Mouse (Mus musculus) embryonic facial prominence, embryonic 10.5 days (tissue): ENCODE measurements at regions not wholly inside any gene's neighbourhood (a gene's known extent, or its start where the extent isn't known, plus 50 kb on each side); places are given as distances from the start of the nearest gene placed in this dataset.

ENCODE experiments used
- DNase-seq: peaks from one replicate; pipeline ENCODE4 v3.0.0-alpha.2; 2017; ENCODE audit warnings: low spot score
- H3K27ac ChIP-seq: fragments of 300-500 bp; sonication (generic); replicated peaks from 2 replicates; pipeline ENCODE4 v1.5.1; 2016; ENCODE audit warnings: mild to moderate bottlenecking
- H3K27me3 ChIP-seq: fragments of 300-500 bp; sonication (generic); replicated peaks from 2 replicates; pipeline ENCODE4 v1.6.1; 2016; ENCODE audit warnings: low read depth, mild to moderate bottlenecking; ENCODE audit not compliant: poor library complexity, severe bottlenecking
- H3K36me3 ChIP-seq: fragments of 300-500 bp; sonication (generic); replicated peaks from 2 replicates; pipeline ENCODE4 v1.6.1; 2016; ENCODE audit warnings: mild to moderate bottlenecking, moderate library complexity
- H3K4me1 ChIP-seq: fragments of 300-500 bp; sonication (generic); 2 replicates; pipeline ENCODE4 v1.6.1; 2016
- H3K4me3 ChIP-seq: fragments of 300-500 bp; sonication (generic); 2 replicates; pipeline ENCODE4 v1.5.1; 2016; ENCODE audit warnings: mild to moderate bottlenecking, moderate library complexity
- H3K9me3 ChIP-seq: fragments of 300-500 bp; sonication (generic); 2 replicates; pipeline ENCODE4 v1.6.1; 2016; ENCODE audit warnings: mild to moderate bottlenecking
- WGBS: fragments of 180-500 bp; shearing (Covaris S2); methylation state at CpG from one replicate; pipeline ENCODE4 v1.1.7; 2016; 5-methylcytosine and 5-hydroxymethylcytosine counted together

DNA sequence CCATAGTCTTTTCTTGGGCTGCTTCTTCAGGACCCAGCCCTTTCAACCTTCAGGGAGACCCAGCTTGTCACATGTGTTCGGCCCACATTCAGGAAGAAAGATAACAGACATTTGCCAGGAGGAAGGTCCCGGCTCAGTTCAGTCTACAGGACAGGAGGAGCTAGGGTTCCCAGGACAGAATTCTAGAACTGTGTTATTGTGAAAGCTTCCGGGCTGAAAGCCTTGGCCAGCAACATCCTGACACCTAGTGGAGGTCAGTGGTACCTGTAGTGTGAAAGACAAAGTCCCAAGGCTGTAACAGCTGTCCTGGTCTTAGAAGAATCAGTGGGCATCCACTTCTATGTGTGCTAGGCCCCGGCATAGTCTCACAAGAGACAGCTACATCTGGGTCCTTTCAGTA is 463.1 kb downstream of the Prdm13 start:
- no peak overlapping the region for H3K4me3 ChIP-seq
- H3K27me3 ChIP-seq: no peaks in the 10 kb centered on the region
- no peaks in the 10 kb centered on the region for H3K9me3 ChIP-seq
- no peak overlapping the region for H3K27ac ChIP-seq
- no peaks in the 10 kb centered on the region for H3K4me1 ChIP-seq
- WGBS: 49% methylated on average over 4 of the region's 4 CpGs
- peak; percentile 50 for DNase-seq
- no peaks in the 10 kb centered on the region for H3K36me3 ChIP-seq

DNA sequence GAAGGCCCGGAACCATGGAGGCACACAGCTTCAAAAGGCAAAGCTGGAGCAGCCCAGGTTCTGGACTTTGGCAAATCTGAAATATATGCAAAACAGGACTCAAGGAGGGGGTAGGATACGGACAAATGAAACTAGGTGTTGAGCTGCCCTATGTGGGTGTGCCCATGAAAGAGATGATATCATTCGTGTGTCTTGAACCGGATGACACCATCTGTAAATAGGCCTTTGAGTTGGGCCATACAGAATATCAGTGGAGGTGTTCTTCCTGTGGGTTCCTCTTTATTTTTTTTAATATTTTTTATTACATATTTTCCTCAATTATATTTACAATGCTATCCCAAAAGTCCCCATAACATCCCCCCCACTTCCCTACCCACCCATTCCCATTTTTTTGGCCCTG is 478.1 kb downstream of the Prdm13 start:
- H3K36me3 ChIP-seq: no peaks in the 10 kb centered on the region
- H3K27ac ChIP-seq: no peak overlapping the region
- 95% methylated on average over 4 of the region's 4 CpGs for WGBS
- no peak overlapping the region for H3K4me3 ChIP-seq
- no peaks in the 10 kb centered on the region for H3K27me3 ChIP-seq
- no peaks in the 10 kb centered on the region for H3K4me1 ChIP-seq
- H3K9me3 ChIP-seq: no peaks in the 10 kb centered on the region
- DNase-seq: no peak

DNA sequence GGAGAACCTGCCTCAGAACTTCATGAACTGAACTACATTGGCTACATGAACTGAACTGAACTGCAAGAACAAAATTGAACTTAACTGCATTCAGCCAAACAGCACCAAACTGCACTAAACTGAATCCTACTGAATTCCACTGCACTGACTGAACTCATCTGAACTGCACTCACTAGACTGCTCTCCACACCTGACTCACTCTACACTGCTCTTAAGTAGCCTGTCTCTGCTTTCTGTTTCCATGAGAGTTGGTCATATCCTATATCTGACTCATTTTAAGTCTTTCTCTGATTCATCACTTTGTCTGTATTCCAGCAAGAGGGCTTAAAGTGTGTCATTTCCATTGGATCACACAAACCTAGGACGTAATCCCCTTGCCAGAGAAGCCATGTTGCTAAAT is 490.1 kb downstream of the Prdm13 start:
- no peak overlapping the region for H3K27ac ChIP-seq
- no peaks in the 10 kb centered on the region for H3K27me3 ChIP-seq
- 90% methylated on average over 1 of the region's 1 CpGs for WGBS
- H3K9me3 ChIP-seq: no peaks in the 10 kb centered on the region
- no peaks in the 10 kb centered on the region for H3K4me1 ChIP-seq
- H3K36me3 ChIP-seq: no peaks in the 10 kb centered on the region
- no peak for DNase-seq
- H3K4me3 ChIP-seq: no peak overlapping the region

DNA sequence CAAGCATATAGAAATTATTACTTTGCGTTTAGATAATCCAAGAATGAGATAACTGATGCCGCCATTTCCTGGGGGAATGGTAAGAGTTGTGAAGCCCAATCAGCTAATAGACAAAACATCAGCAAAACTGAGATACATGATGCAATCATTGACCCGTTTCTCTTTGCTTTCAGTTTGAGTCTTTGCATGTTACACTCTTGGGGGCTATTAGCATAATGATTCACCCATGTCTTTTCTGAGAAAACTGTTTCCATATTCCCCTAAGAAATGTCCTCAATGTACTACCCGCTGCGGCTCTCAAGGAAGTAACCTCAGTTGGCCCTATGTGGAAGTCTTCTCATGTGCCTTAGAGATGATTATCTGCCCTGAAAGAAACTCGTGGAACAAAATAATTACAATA is 512.0 kb downstream of the Prdm13 start:
- 83% methylated on average over 6 of the region's 6 CpGs for WGBS
- no peak for DNase-seq
- Histone ChIP-seq H3K4me1 (no peaks in the 10 kb centered on the region), H3K36me3 (no peaks in the 10 kb centered on the region), H3K27me3 (no peaks in the 10 kb centered on the region), H3K4me3 (no peak overlapping the region), H3K9me3 (no peaks in the 10 kb centered on the region), H3K27ac (no peak overlapping the region)

DNA sequence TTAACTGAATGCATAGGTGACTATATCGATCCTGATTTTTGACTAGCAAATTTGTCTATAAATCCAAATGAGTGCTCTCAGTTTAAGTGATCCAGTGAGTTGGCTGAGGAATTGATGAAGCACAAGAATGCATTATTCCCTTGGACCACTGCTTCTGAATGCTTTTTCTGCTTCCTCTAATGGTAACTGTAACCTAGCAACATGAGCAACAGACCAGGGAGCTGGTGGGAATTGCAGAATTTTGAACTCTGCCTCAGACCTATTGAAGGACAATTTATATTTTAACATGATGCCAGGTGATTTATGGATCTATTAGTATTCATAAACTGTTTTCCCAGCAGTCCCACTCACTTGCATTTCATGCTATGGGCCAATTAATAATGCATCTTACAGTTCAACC is 512.7 kb downstream of the Prdm13 start:
- no peak for DNase-seq
- Histone ChIP-seq H3K27ac (no peak overlapping the region), H3K4me3 (no peak overlapping the region), H3K4me1 (no peaks in the 10 kb centered on the region), H3K27me3 (no peaks in the 10 kb centered on the region), H3K36me3 (no peaks in the 10 kb centered on the region), H3K9me3 (no peaks in the 10 kb centered on the region)
- WGBS: 91% methylated on average over 1 of the region's 1 CpGs

DNA sequence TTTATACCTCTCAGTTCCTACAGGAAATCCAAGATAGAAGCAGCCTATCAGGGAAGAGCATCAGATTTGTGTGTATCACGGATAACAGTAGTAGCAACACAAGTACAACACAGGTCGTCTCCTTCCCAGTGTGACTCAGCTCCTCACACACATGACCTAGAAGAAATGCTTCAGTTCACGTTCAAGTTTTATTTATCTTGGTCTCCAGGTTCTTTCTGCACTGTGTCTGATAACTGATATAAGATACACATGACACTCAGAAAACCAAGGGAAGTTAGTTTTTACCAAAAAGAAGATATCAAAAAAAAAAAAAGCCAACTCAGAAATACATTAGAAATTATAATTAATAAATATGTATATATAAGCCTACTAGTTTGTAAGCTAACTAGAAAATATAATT is 515.0 kb downstream of the Prdm13 start:
- H3K27ac ChIP-seq: no peak overlapping the region
- WGBS: 81% methylated on average over 3 of the region's 3 CpGs
- no peaks in the 10 kb centered on the region for H3K36me3 ChIP-seq
- H3K4me3 ChIP-seq: no peak overlapping the region
- no peaks in the 10 kb centered on the region for H3K27me3 ChIP-seq
- no peaks in the 10 kb centered on the region for H3K9me3 ChIP-seq
- no peaks in the 10 kb centered on the region for H3K4me1 ChIP-seq
- no peak for DNase-seq

DNA sequence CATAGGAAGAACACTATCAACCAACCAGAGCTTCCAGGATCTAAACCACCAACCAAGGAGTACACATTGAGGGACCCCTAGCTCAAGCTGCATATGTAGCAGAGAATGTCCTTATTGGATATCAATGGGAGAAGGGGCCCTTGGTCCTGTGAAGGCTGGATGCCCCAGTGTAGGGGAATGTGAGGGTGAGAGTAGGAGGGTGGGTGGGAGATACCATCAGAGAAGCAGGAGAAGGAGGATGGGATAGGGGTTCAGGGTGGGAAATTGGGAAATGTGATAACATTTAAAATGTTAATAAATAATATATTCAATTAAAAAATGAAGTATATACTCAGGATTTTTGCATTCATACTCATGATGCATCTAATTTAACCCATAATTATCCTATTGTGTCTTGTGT is 523.6 kb downstream of the Prdm13 start:
- no peak for DNase-seq
- Histone ChIP-seq H3K27ac (no peak overlapping the region), H3K9me3 (no peaks in the 10 kb centered on the region), H3K27me3 (no peaks in the 10 kb centered on the region), H3K36me3 (no peaks in the 10 kb centered on the region), H3K4me3 (no peak overlapping the region), H3K4me1 (no peaks in the 10 kb centered on the region)

DNA sequence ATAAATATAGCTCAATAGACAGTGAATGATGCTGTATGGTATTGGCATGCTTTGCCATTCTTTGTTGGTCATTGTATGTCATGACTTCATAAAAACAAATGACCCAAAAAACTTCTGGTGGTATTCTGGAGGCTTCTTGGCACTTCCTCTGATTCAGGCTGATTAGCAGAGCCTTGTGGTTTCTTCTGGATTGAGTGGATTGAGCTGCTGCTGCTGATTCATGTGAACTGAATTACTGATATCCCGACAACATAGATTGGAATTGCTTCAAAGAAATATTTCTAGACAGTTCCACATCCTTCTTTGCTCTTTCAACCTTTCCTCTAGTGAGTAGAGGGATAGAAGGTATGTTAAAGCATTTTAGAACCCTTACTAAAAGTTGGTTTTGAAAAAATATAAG is 559.9 kb downstream of the Prdm13 start:
- Histone ChIP-seq H3K27me3 (no peaks in the 10 kb centered on the region), H3K4me1 (no peaks in the 10 kb centered on the region), H3K36me3 (no peaks in the 10 kb centered on the region), H3K4me3 (no peak overlapping the region), H3K9me3 (no peaks in the 10 kb centered on the region), H3K27ac (no peak overlapping the region)
- 92% methylated on average over 1 of the region's 1 CpGs for WGBS
- no peak for DNase-seq

DNA sequence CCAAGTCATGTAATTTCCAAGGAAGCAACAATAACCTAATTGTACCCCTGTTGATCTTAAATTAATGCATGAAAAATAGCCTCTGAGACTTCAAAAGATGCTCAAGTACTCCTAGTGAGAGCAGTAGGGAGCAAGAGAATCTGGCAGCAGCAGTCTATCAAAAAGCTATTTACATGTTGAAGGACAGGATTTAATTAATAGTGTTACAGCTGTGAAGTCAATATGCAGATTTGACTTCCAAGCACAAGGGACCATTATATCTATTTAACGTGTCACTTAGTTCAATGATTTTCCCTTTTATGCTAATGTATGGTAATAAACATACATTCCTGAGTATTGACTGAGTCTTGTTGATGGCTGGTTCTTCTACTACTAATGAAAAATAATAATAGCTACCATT is 590.0 kb downstream of the Prdm13 start:
- 78% methylated on average over 1 of the region's 1 CpGs for WGBS
- Histone ChIP-seq H3K27ac (no peak overlapping the region), H3K9me3 (no peaks in the 10 kb centered on the region; the same call in 1 of the 2 replicates), H3K36me3 (no peaks in the 10 kb centered on the region), H3K4me3 (no peak overlapping the region), H3K27me3 (no peaks in the 10 kb centered on the region), H3K4me1 (no peaks in the 10 kb centered on the region)
- DNase-seq: no peak

DNA sequence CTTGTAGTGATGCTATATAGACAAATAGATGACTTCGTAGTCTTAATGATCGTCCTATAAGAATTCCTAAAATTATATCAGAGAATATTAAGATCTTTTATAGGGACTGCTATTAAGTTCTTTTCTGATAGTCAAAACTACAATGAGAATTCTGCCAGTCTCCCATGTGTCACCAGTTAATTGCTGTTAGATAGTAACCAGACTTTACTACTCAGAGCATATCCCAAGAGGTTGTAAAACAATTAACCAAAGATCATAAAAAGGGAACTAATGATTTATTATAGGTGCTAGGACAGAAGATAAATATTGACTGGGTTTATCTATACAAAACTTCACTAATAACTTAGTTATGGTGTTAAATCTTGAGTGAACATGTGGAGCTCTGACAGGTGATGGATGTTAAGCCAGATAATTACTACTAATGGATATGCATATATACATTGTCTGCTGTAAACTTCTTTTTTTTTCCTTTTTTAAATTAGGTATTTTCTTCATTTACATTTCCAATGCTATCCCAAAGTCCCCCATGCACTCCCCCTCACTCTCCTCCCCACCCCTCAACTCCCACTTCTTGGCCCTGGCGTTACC is 615.5 kb downstream of the Prdm13 start:
- DNase-seq: no peak
- 87% methylated on average over 3 of the region's 3 CpGs for WGBS
- H3K27ac ChIP-seq: no peak overlapping the region
- H3K9me3 ChIP-seq: peaks cover 7% of the 10 kb centered on the region; the same call in 1 of the 2 replicates
- H3K27me3 ChIP-seq: no peaks in the 10 kb centered on the region
- H3K36me3 ChIP-seq: no peaks in the 10 kb centered on the region
- no peak overlapping the region for H3K4me3 ChIP-seq
- H3K4me1 ChIP-seq: no peaks in the 10 kb centered on the region
